14 mouse cellular contexts compared by ENCODE assay signal in genomic region chr17:30279684-30280083, GRCm38 (mm10).
DNase-seq lines count a peak whose midpoint lies in the region; ATAC-seq and TF ChIP-seq lines count a peak whose summit lies in the region.
"Had no signal": no experiment of that assay in that cellular context is flagged by ENCODE, and none has a peak within 500 bp of the region (broad histone marks: within the 10 kb centered on the region; RNA-seq: fewer than 3 reads in every experiment).

No protein-coding gene starts in this region.

- no peak for TF ChIP-seq POLR2A in brain, embryonic 14.5 days (IDR thresholded peaks at IDR 0.05; ENCODE audit: borderline replicate concordance, extremely low read depth, insufficient read depth, insufficient read length, poor library complexity, severe bottlenecking)

- TF ChIP-seq CTCF in gastrocnemius, adult 2 months (IDR thresholded peaks at IDR 0.05) = no peak
- no peak for TF ChIP-seq CTCF in brain, embryonic 14.5 days (IDR thresholded peaks at IDR 0.05; ENCODE audit: borderline replicate concordance, extremely low read depth, insufficient read depth, insufficient read length)
- no peak for TF ChIP-seq CTCF in liver, postnatal 0 days (IDR thresholded peaks at IDR 0.05; ENCODE audit: low read depth)

- 0 out of 2 replicates have a peak, but pooled peaks have one; percentile 24 for ATAC-seq in granulocyte monocyte progenitor cell, adult 5-6 weeks (replicated peaks; ENCODE audit: poor library complexity, severe bottlenecking)
- peak; percentile 34; the same call in 1 of the 2 replicates for ATAC-seq in midbrain, embryonic 14.5 days (ENCODE audit: low FRiP score, low TSS enrichment)
- ATAC-seq in liver, postnatal 0 days = no peak
- ATAC-seq in erythroid progenitor cell, adult 5-6 weeks (replicated peaks; ENCODE audit: low FRiP score, poor library complexity, severe bottlenecking) = no peak

- H3K9ac ChIP-seq in midbrain, embryonic 14.5 days (replicated peaks; ENCODE audit: low read length) = no peak overlapping the region
- no peak overlapping the region for H3K9ac ChIP-seq in liver, postnatal 0 days (replicated peaks)
- H3K9ac ChIP-seq: intestine, embryonic 15.5 days; lung, embryonic 15.5 days; neural tube, embryonic 15.5 days had no signal

- TF ChIP-seq EP300 in liver, postnatal 0 days (IDR thresholded peaks at IDR 0.05; ENCODE audit: low read depth) = no peak

- WGBS in midbrain, embryonic 14.5 days = 5% methylated on average over 5 of the region's 5 CpGs
- 71% methylated on average over 5 of the region's 5 CpGs for WGBS in liver, postnatal 0 days (ENCODE audit: insufficient replicate concordance)

- H3K36me3 ChIP-seq in midbrain, embryonic 14.5 days (ENCODE audit: control insufficient read depth, insufficient read depth, low read length) = no peaks in the 10 kb centered on the region
- no peaks in the 10 kb centered on the region for H3K36me3 ChIP-seq in liver, postnatal 0 days (replicated peaks; ENCODE audit: insufficient read depth, low read length)
- H3K36me3 ChIP-seq: intestine, embryonic 15.5 days; lung, embryonic 15.5 days; neural tube, embryonic 15.5 days had no signal

- H3K4me1 ChIP-seq in midbrain, embryonic 14.5 days (ENCODE audit: control insufficient read depth, insufficient read depth, low read length) = peaks cover 26% of the 10 kb centered on the region
- peaks cover 5% of the 10 kb centered on the region; the same call in 1 of the 2 replicates for H3K4me1 ChIP-seq in liver, postnatal 0 days (ENCODE audit: insufficient read depth)

- peak overlapping the region; percentile 74 for H3K27ac ChIP-seq in gastrocnemius, adult 2 months
- H3K27ac ChIP-seq in midbrain, embryonic 14.5 days (replicated peaks; ENCODE audit: low read depth, low read length) = peak overlapping the region; percentile 65; the same call in 1 of the 2 replicates
- H3K27ac ChIP-seq in liver, postnatal 0 days (ENCODE audit: low read depth) = no peak overlapping the region
- H3K27ac ChIP-seq: intestine, embryonic 15.5 days; lung, embryonic 15.5 days; neural tube, embryonic 15.5 days had no signal

- no peak overlapping the region for H3K4me3 ChIP-seq in gastrocnemius, adult 2 months
- no peak overlapping the region for H3K4me3 ChIP-seq in midbrain, embryonic 14.5 days (replicated peaks; ENCODE audit: low read depth, low read length)
- H3K4me3 ChIP-seq in liver, postnatal 0 days (ENCODE audit: low read depth, low read length) = no peak overlapping the region
- H3K4me3 ChIP-seq: intestine, embryonic 15.5 days; lung, embryonic 15.5 days; neural tube, embryonic 15.5 days had no signal

- H3K27me3 ChIP-seq in midbrain, embryonic 14.5 days (ENCODE audit: control insufficient read depth, insufficient read depth, low read length) = no peaks in the 10 kb centered on the region
- no peaks in the 10 kb centered on the region for H3K27me3 ChIP-seq in liver, postnatal 0 days (ENCODE audit: insufficient read depth, low read length)
- H3K27me3 ChIP-seq: intestine, embryonic 15.5 days; lung, embryonic 15.5 days; neural tube, embryonic 15.5 days had no signal

- H3K4me2 ChIP-seq in midbrain, embryonic 14.5 days (ENCODE audit: low read length) = no peak overlapping the region
- H3K4me2 ChIP-seq in liver, postnatal 0 days (ENCODE audit: low read depth, low read length) = no peak overlapping the region
- H3K4me2 ChIP-seq: intestine, embryonic 15.5 days; lung, embryonic 15.5 days; neural tube, embryonic 15.5 days had no signal

- H3K9me3 ChIP-seq in midbrain, embryonic 14.5 days (ENCODE audit: control insufficient read depth, low read length) = no peaks in the 10 kb centered on the region
- no peaks in the 10 kb centered on the region for H3K9me3 ChIP-seq in liver, postnatal 0 days (ENCODE audit: low read length)
- H3K9me3 ChIP-seq: intestine, embryonic 15.5 days; lung, embryonic 15.5 days; neural tube, embryonic 15.5 days had no signal

- intact Hi-C loops in gastrocnemius, adult 2 months (cut with DNase I) = no loop called here
- intact Hi-C loops in gastrocnemius, postnatal 14 days (cut with DNase I; ENCODE audit: low total_unique reads) = no loop called here

- DNase-seq in gastrocnemius, adult 2 months = no peak
- DNase-seq in gastrocnemius, postnatal 14 days = no peak
- DNase-seq in brain, embryonic 14.5 days (ENCODE audit: low read depth) = peak; percentile 89
- peak; percentile 64 for DNase-seq in midbrain, embryonic 14.5 days
- no peak for DNase-seq in liver, postnatal 0 days
- no peak for DNase-seq in urinary bladder, postnatal 14 days (ENCODE audit: low spot score)
- DNase-seq: adrenal gland, postnatal 36 days; cerebellum, adult 9-10 months; left cerebral cortex, postnatal 4 days had no signal

Comparison
In these comparisons a context has a peak if more than half of its experiments do, and no peak if none do; other contexts are left out.
1. DNase-seq: peak in brain, embryonic 14.5 days (single experiment) and midbrain, embryonic 14.5 days (single experiment); none in gastrocnemius, adult 2 months (single experiment), gastrocnemius, postnatal 14 days (single experiment), liver, postnatal 0 days (single experiment) and urinary bladder, postnatal 14 days (single experiment).
2. ATAC-seq: peak in granulocyte monocyte progenitor cell, adult 5-6 weeks (single experiment) and midbrain, embryonic 14.5 days (single experiment); none in liver, postnatal 0 days (single experiment) and erythroid progenitor cell, adult 5-6 weeks (single experiment).